Mouse (Mus musculus): ENCODE results near the gene Hoxb9. TPM values are rescaled to one million over a fixed set of nuclear protein-coding genes. Genes with fewer than 3 reads are reported as not detected.

Gene Hoxb9
- polyA plus RNA-seq, 1 experiment: not detected

- TF ChIP-seq GATA1 (IDR thresholded peaks at IDR 0.05; ENCODE audit: low read length): no peak
These were observed 27.8 kb downstream of the Hoxb9 start for GRCm38 (mm10) chr11:96298895-96299667.

- TF ChIP-seq GATA1 (IDR thresholded peaks at IDR 0.05; ENCODE audit: low read length): no peak
These were observed 28.5 kb downstream of the Hoxb9 start for GRCm38 (mm10) chr11:96299781-96300180.

GRCm38 (mm10) chr11:96300354-96301063, 29.3 kb downstream of the Hoxb9 start:
- TF ChIP-seq GATA1 (IDR thresholded peaks at IDR 0.05; ENCODE audit: low read length): no peak

- no peak for TF ChIP-seq GATA1 (IDR thresholded peaks at IDR 0.05; ENCODE audit: low read length)
These were observed 29.8 kb downstream of the Hoxb9 start for GRCm38 (mm10) chr11:96301064-96301431.

GRCm38 (mm10) chr11:96301837-96302236, 30.6 kb downstream of the Hoxb9 start:
- TF ChIP-seq GATA1 (IDR thresholded peaks at IDR 0.05; ENCODE audit: low read length): no peak

- no peak for TF ChIP-seq GATA1 (IDR thresholded peaks at IDR 0.05; ENCODE audit: low read length)
These were observed 31.3 kb downstream of the Hoxb9 start for GRCm38 (mm10) chr11:96302381-96303150.

- no peak for TF ChIP-seq GATA1 (IDR thresholded peaks at IDR 0.05; ENCODE audit: low read length)
These were observed 32.2 kb downstream of the Hoxb9 start, which contains the start of gene Hoxb5 for GRCm38 (mm10) chr11:96303151-96304099. Gene Hoxb5, plus strand, starts transcription at chr11:96303336.

GRCm38 (mm10) chr11:96304381-96305195, 33.3 kb downstream of the Hoxb9 start:
- TF ChIP-seq GATA1 (IDR thresholded peaks at IDR 0.05; ENCODE audit: low read length): no peak

- no peak for TF ChIP-seq GATA1 (IDR thresholded peaks at IDR 0.05; ENCODE audit: low read length)
These were observed 34.4 kb downstream of the Hoxb9 start for GRCm38 (mm10) chr11:96305505-96306182.

GRCm38 (mm10) chr11:96306183-96306907, 35.1 kb downstream of the Hoxb9 start:
- TF ChIP-seq GATA1 (IDR thresholded peaks at IDR 0.05; ENCODE audit: low read length): no peak

GRCm38 (mm10) chr11:96306908-96307269, 35.6 kb downstream of the Hoxb9 start:
- no peak for TF ChIP-seq GATA1 (IDR thresholded peaks at IDR 0.05; ENCODE audit: low read length)

- no peak for TF ChIP-seq GATA1 (IDR thresholded peaks at IDR 0.05; ENCODE audit: low read length)
These were observed 37.5 kb downstream of the Hoxb9 start for GRCm38 (mm10) chr11:96308763-96309162.

GRCm38 (mm10) chr11:96309288-96309687, 38.0 kb downstream of the Hoxb9 start:
- no peak for TF ChIP-seq GATA1 (IDR thresholded peaks at IDR 0.05; ENCODE audit: low read length)

Measured in G1E-ER4 (cell line).